ENCODE assay signal across 17 mouse cellular contexts in the genomic region with DNA sequence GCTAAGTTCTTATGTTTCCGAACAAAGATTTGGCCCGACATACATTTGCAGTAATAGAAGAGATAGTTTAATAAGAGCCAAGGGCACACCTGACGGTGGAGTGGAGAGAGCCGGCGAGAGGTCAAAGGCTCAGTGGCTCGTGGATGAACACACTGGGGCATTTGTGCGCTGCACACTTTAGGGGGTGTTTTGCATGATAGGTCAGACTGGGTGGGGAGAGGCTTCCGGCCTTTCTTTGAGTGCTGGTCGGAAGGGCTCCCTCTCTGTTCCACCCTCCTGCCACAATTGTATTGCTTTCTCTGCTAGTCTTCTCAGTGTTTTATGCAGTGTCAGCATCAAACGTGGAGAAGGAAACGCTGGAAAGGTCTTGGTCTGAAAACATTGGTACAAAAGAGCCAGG.
DNase-seq lines count a peak whose midpoint lies in the region; ATAC-seq and TF ChIP-seq lines count a peak whose summit lies in the region.
"Had no signal": no experiment of that assay in that cellular context is flagged by ENCODE, and none has a peak within 500 bp of the region (broad histone marks: within the 10 kb centered on the region; RNA-seq: fewer than 3 reads in every experiment).

No protein-coding gene starts in this region.

- H3K36me3 ChIP-seq in hindbrain, embryonic 13.5 days: no peaks in the 10 kb centered on the region
- H3K36me3 ChIP-seq in hindbrain, embryonic 16.5 days (ENCODE audit: control insufficient read depth, insufficient read depth, low read length): no peaks in the 10 kb centered on the region
- no peaks in the 10 kb centered on the region for H3K36me3 ChIP-seq in midbrain, embryonic 16.5 days (ENCODE audit: control insufficient read depth, insufficient read depth, low read length)
- H3K36me3 ChIP-seq in midbrain, embryonic 11.5 days (ENCODE audit: control insufficient read depth, insufficient read depth, low read length): no peaks in the 10 kb centered on the region
- H3K36me3 ChIP-seq in ES-E14 (ENCODE audit: control insufficient read depth, insufficient read depth, low read length, poor library complexity, severe bottlenecking): no peaks in the 10 kb centered on the region
- H3K36me3 ChIP-seq: embryonic facial prominence, embryonic 13.5 days; forebrain, embryonic 12.5 days; heart, embryonic 12.5 days; hindbrain, embryonic 12.5 days had no signal

- ATAC-seq in hindbrain, embryonic 13.5 days (ENCODE audit: low FRiP score): no peak
- ATAC-seq in hindbrain, embryonic 16.5 days: no peak
- no peak for ATAC-seq in midbrain, embryonic 16.5 days
- ATAC-seq in midbrain, embryonic 11.5 days (ENCODE audit: low FRiP score): no peak

- no peak overlapping the region for H3K9ac ChIP-seq in hindbrain, embryonic 13.5 days
- H3K9ac ChIP-seq in hindbrain, embryonic 16.5 days (ENCODE audit: low read depth, low read length): no peak overlapping the region
- no peak overlapping the region for H3K9ac ChIP-seq in midbrain, embryonic 16.5 days (ENCODE audit: low read depth, low read length)
- H3K9ac ChIP-seq in midbrain, embryonic 11.5 days (ENCODE audit: low read length): no peak overlapping the region
- H3K9ac ChIP-seq in ES-E14 (ENCODE audit: insufficient read depth, low read depth, low read length, poor library complexity, severe bottlenecking): peak overlapping the region; percentile 31; the same call in 1 of the 2 replicates
- H3K9ac ChIP-seq: embryonic facial prominence, embryonic 13.5 days; forebrain, embryonic 12.5 days; heart, embryonic 12.5 days; hindbrain, embryonic 12.5 days had no signal

- peaks cover 46% of the 10 kb centered on the region for H3K4me1 ChIP-seq in hindbrain, embryonic 13.5 days (replicated peaks)
- H3K4me1 ChIP-seq in hindbrain, embryonic 16.5 days (ENCODE audit: control insufficient read depth, insufficient read depth, low read depth, low read length): peaks cover 3% of the 10 kb centered on the region; the same call in 1 of the 2 replicates
- H3K4me1 ChIP-seq in midbrain, embryonic 16.5 days (ENCODE audit: control insufficient read depth, insufficient read depth, low read length): peaks cover 14% of the 10 kb centered on the region
- peaks cover 20% of the 10 kb centered on the region for H3K4me1 ChIP-seq in midbrain, embryonic 11.5 days (ENCODE audit: control insufficient read depth, insufficient read depth, low read length)
- H3K4me1 ChIP-seq in ES-E14 (ENCODE audit: control insufficient read depth in 2 of 2, insufficient read depth in 2 of 2, low read length in 2 of 2, poor library complexity in 1 of 2): peaks cover 5 to 13% of the 10 kb centered on the region in 2 experiments

- peak overlapping the region; percentile 66 for H3K27ac ChIP-seq in hindbrain, embryonic 13.5 days
- H3K27ac ChIP-seq in hindbrain, embryonic 16.5 days (ENCODE audit: low read depth, low read length): no peak overlapping the region
- peak overlapping the region; percentile 44; the same call in 1 of the 2 replicates for H3K27ac ChIP-seq in midbrain, embryonic 16.5 days (ENCODE audit: low read length)
- H3K27ac ChIP-seq in midbrain, embryonic 11.5 days (ENCODE audit: low read depth, low read length): no peak overlapping the region
- peak overlapping the region; percentile 60; the same call in 1 of the 2 replicates for H3K27ac ChIP-seq in ES-E14 (ENCODE audit: insufficient read depth, low read depth, low read length, poor library complexity, severe bottlenecking)
- H3K27ac ChIP-seq: embryonic facial prominence, embryonic 13.5 days had no signal

- H3K27me3 ChIP-seq in hindbrain, embryonic 13.5 days: no peaks in the 10 kb centered on the region
- H3K27me3 ChIP-seq in hindbrain, embryonic 16.5 days (replicated peaks; ENCODE audit: control insufficient read depth, insufficient read depth, low read length): no peaks in the 10 kb centered on the region
- H3K27me3 ChIP-seq in midbrain, embryonic 16.5 days (ENCODE audit: control insufficient read depth, insufficient read depth, low read depth, low read length): no peaks in the 10 kb centered on the region
- no peaks in the 10 kb centered on the region for H3K27me3 ChIP-seq in midbrain, embryonic 11.5 days (ENCODE audit: control insufficient read depth, insufficient read depth, low read length)
- H3K27me3 ChIP-seq: embryonic facial prominence, embryonic 13.5 days; heart, embryonic 12.5 days; hindbrain, embryonic 12.5 days had no signal

- WGBS in hindbrain, embryonic 13.5 days: 71% methylated on average over 11 of the region's 11 CpGs
- WGBS in hindbrain, embryonic 16.5 days: 66% methylated on average over 11 of the region's 11 CpGs
- 71% methylated on average over 11 of the region's 11 CpGs for WGBS in midbrain, embryonic 16.5 days
- 73% methylated on average over 11 of the region's 11 CpGs for WGBS in midbrain, embryonic 11.5 days

- H3K9me3 ChIP-seq in hindbrain, embryonic 13.5 days: no peaks in the 10 kb centered on the region
- no peaks in the 10 kb centered on the region for H3K9me3 ChIP-seq in hindbrain, embryonic 16.5 days (ENCODE audit: control insufficient read depth, low read length)
- no peaks in the 10 kb centered on the region for H3K9me3 ChIP-seq in midbrain, embryonic 16.5 days (replicated peaks; ENCODE audit: control insufficient read depth, low read length, poor library complexity, severe bottlenecking)
- no peaks in the 10 kb centered on the region for H3K9me3 ChIP-seq in midbrain, embryonic 11.5 days (ENCODE audit: control insufficient read depth, low read length)
- H3K9me3 ChIP-seq in ES-E14 (ENCODE audit: control insufficient read depth, insufficient read depth, low read depth, low read length): no peaks in the 10 kb centered on the region
- H3K9me3 ChIP-seq: embryonic facial prominence, embryonic 13.5 days; forebrain, embryonic 12.5 days; heart, embryonic 12.5 days; hindbrain, embryonic 12.5 days had no signal

- H3K4me2 ChIP-seq in hindbrain, embryonic 13.5 days: no peak overlapping the region
- H3K4me2 ChIP-seq in hindbrain, embryonic 16.5 days (ENCODE audit: low read length): no peak overlapping the region
- no peak overlapping the region for H3K4me2 ChIP-seq in midbrain, embryonic 16.5 days (ENCODE audit: low read length)
- no peak overlapping the region for H3K4me2 ChIP-seq in midbrain, embryonic 11.5 days
- H3K4me2 ChIP-seq: embryonic facial prominence, embryonic 13.5 days; heart, embryonic 12.5 days had no signal

- DNase-seq in midbrain, embryonic 11.5 days (ENCODE audit: low spot score, missing footprints): no peak
- no peak for DNase-seq in ES-E14 (ENCODE audit: low read depth, low spot score)
- DNase-seq in frontal cortex, postnatal 10 days (ENCODE audit: low spot score in 2 of 2): no peak
- DNase-seq in urinary bladder, adult 2 months (ENCODE audit: low spot score): no peak
- DNase-seq: adrenal gland, adult 2 months; adrenal gland, postnatal 25 days; cerebellum, adult 18-20 months; cerebellum, adult 9-11 months; cerebellum, postnatal 36 days; gastrocnemius, postnatal 25 days had no signal

- in situ Hi-C loops in ES-E14 (cut with MboI; ENCODE audit: low sequenced_read_pairs in 2 of 2, unreplicated experiment in 2 of 2): no loop called here

- no peak overlapping the region for H3K4me3 ChIP-seq in hindbrain, embryonic 13.5 days
- no peak overlapping the region for H3K4me3 ChIP-seq in hindbrain, embryonic 16.5 days (ENCODE audit: low read length)
- no peak overlapping the region for H3K4me3 ChIP-seq in midbrain, embryonic 16.5 days (ENCODE audit: low read depth, low read length)
- H3K4me3 ChIP-seq in midbrain, embryonic 11.5 days (ENCODE audit: low read depth, low read length): no peak overlapping the region
- H3K4me3 ChIP-seq in ES-E14 (ENCODE audit: insufficient read depth in 1 of 2, low read depth in 1 of 2, low read length in 2 of 2, poor library complexity in 1 of 2, severe bottlenecking in 1 of 2): peak overlapping the region; percentile 33 to 41
- H3K4me3 ChIP-seq: embryonic facial prominence, embryonic 13.5 days; forebrain, embryonic 12.5 days; heart, embryonic 12.5 days; hindbrain, embryonic 12.5 days had no signal

TF ChIP-seq in ES-E14, 5 proteins besides CTCF, POLR2A, EP300 and RAD21:
- TF ChIP-seq CHD2 (IDR thresholded peaks at IDR 0.05; ENCODE audit: low read depth, low read length) (no peak), MAFK (IDR thresholded peaks at IDR 0.05; ENCODE audit: insufficient read depth, low read depth, low read length) (peak; percentile 70)

Comparison
In these comparisons a context has a peak if more than half of its experiments do, and no peak if none do; other contexts are left out.
1. H3K27ac ChIP-seq: peak in hindbrain, embryonic 13.5 days (single experiment), midbrain, embryonic 16.5 days (single experiment) and ES-E14 (single experiment); none in hindbrain, embryonic 16.5 days (single experiment) and midbrain, embryonic 11.5 days (single experiment).
2. H3K4me3 ChIP-seq: peak in ES-E14 (2 of 2); none in hindbrain, embryonic 13.5 days (single experiment), hindbrain, embryonic 16.5 days (single experiment), midbrain, embryonic 16.5 days (single experiment) and midbrain, embryonic 11.5 days (single experiment).